Mouse (Mus musculus): Measurements from ENCODE around the gene Kazn. TPM values are rescaled to one million over a fixed set of nuclear protein-coding genes. Genes with fewer than 3 reads are reported as not detected.

Kazn gene
- polyA plus RNA-seq, 1 experiment: 17.0 TPM

DNA sequence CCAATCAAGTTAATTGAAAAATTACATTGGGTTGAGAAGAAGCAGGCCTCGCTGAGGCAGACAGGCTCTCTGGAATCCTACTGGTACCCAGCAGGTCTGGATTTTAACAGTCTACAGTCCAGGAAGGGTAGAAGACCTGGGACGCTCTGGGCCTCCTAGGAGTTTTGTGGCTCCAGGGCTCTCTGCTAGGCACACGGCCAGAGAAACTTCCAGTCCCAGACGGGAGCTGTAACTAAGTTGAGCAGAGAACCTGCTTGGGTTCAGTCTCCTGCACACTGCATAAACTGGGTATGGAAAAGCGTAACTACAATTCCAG is 17.5 kb downstream of the Kazn start:
- Histone ChIP-seq H3K36me3 (ENCODE audit: control insufficient read depth, insufficient read depth, low read length) (no peaks in the 10 kb centered on the region), H3K4me3 (ENCODE audit: control insufficient read depth, insufficient read depth, low read length) (no peak overlapping the region), H3K4me1 (replicated peaks; ENCODE audit: control insufficient read depth, insufficient read depth, low read length) (no peaks in the 10 kb centered on the region), H3K27me3 (ENCODE audit: control insufficient read depth, insufficient read depth, low read length) (no peaks in the 10 kb centered on the region), H3K27ac (ENCODE audit: control insufficient read depth, insufficient read depth, low read length) (no peak overlapping the region)
- no peak for DNase-seq
- no peak for TF ChIP-seq CTCF (IDR thresholded peaks at IDR 0.05; ENCODE audit: borderline replicate concordance, control insufficient read depth, extremely low read depth, insufficient read depth, low read length, poor library complexity)
- TF ChIP-seq POLR2A (IDR thresholded peaks at IDR 0.05; ENCODE audit: control insufficient read depth, extremely low read depth, insufficient read depth, low read length, poor library complexity): no peak
- WGBS: 97% methylated on average over 5 of the region's 5 CpGs

DNA sequence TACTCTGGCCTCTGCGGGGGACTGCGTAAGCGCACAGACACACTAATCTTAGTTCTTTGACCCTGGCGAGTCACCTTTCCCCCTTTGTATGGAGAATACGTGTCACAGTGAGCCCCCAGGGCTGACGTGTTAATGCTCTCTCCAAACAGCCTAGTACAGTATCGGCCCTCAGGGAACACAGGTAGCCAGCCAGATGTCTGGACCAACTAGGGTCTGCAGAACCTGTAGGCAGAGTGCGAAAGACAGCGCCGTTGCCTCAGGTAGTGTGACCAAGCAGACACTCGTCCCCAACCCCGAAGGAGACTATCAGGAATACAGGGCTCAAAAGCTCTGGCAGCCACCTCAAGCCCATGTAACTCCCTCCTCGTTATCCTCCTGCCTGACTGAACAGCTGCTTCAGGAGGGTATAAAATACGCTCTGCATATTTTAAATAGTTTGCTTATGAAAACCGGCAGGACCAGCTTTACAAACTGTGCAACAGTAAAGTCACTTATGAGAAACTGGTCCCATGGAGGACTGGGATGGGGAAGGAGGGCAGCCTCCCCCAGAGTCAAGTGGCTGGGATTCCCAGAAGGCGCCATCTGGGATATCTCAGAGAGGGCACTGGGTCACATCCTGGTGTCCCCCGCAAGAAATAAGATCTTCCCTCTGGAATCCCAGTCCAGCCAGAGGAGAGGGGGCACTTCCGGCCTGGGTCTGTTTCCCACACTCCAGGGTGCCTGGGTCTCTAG is 18.0 kb downstream of the Kazn start:
- no peak for TF ChIP-seq POLR2A (IDR thresholded peaks at IDR 0.05; ENCODE audit: control insufficient read depth, extremely low read depth, insufficient read depth, low read length, poor library complexity)
- no peak for TF ChIP-seq CTCF (IDR thresholded peaks at IDR 0.05; ENCODE audit: borderline replicate concordance, control insufficient read depth, extremely low read depth, insufficient read depth, low read length, poor library complexity)
- 92% methylated on average over 18 of the region's 18 CpGs for WGBS
- Histone ChIP-seq H3K36me3 (ENCODE audit: control insufficient read depth, insufficient read depth, low read length) (no peaks in the 10 kb centered on the region), H3K27me3 (ENCODE audit: control insufficient read depth, insufficient read depth, low read length) (no peaks in the 10 kb centered on the region), H3K4me1 (replicated peaks; ENCODE audit: control insufficient read depth, insufficient read depth, low read length) (no peaks in the 10 kb centered on the region), H3K4me3 (ENCODE audit: control insufficient read depth, insufficient read depth, low read length) (no peak overlapping the region), H3K27ac (ENCODE audit: control insufficient read depth, insufficient read depth, low read length) (no peak overlapping the region)
- no peak for DNase-seq

DNA sequence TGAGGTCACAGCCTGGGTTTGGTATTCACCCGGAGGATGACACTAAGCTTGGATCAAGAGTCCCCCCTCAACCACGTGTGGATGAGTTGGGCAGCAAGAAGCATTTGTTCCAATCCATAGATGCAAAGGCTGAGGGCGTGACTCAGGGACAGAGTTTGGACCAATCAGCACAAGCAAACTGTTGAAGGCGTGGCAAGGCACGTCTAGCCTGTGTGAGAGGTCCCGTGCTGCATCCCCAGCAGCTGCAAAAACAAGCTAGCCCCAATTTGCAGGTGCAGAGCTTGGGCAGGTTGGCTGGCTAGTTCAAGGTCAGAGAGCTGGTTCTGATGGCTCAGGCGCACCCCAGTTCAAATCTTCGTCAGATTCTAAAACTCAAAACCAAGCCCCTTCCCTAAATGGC is 20.2 kb downstream of the Kazn start:
- TF ChIP-seq CTCF (IDR thresholded peaks at IDR 0.05; ENCODE audit: borderline replicate concordance, control insufficient read depth, extremely low read depth, insufficient read depth, low read length, poor library complexity) (no peak), POLR2A (IDR thresholded peaks at IDR 0.05; ENCODE audit: control insufficient read depth, extremely low read depth, insufficient read depth, low read length, poor library complexity) (no peak)
- Histone ChIP-seq H3K27ac (ENCODE audit: control insufficient read depth, insufficient read depth, low read length) (no peak overlapping the region), H3K27me3 (ENCODE audit: control insufficient read depth, insufficient read depth, low read length) (no peaks in the 10 kb centered on the region), H3K36me3 (ENCODE audit: control insufficient read depth, insufficient read depth, low read length) (no peaks in the 10 kb centered on the region), H3K4me3 (ENCODE audit: control insufficient read depth, insufficient read depth, low read length) (no peak overlapping the region), H3K4me1 (replicated peaks; ENCODE audit: control insufficient read depth, insufficient read depth, low read length) (no peaks in the 10 kb centered on the region)
- no peak for DNase-seq
- 85% methylated on average over 8 of the region's 8 CpGs for WGBS

DNA sequence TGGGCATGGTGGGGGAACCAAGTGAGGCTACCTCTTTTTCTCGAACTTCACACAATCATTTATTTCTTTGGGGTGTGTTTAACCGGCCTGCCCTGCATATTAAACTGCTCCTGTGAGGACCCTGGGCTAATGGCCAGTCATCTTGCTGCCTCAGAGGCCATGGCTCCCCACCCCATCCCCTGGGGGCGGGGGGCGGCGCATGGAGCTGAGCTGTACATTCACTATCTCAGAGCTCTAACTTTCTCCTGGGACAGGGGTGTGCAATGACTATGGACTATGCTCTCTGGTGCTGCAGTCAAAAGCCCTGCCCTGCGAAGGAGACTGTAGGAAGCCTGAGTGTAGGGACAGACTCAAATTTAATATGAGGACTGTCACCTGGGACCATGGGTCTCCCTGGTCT is 22.2 kb downstream of the Kazn start:
- H3K4me3 ChIP-seq (ENCODE audit: control insufficient read depth, insufficient read depth, low read length): no peak overlapping the region
- 96% methylated on average over 6 of the region's 6 CpGs for WGBS
- H3K27me3 ChIP-seq (ENCODE audit: control insufficient read depth, insufficient read depth, low read length): no peaks in the 10 kb centered on the region
- H3K36me3 ChIP-seq (ENCODE audit: control insufficient read depth, insufficient read depth, low read length): no peaks in the 10 kb centered on the region
- DNase-seq: no peak
- no peak overlapping the region for H3K27ac ChIP-seq (ENCODE audit: control insufficient read depth, insufficient read depth, low read length)
- TF ChIP-seq POLR2A (IDR thresholded peaks at IDR 0.05; ENCODE audit: control insufficient read depth, extremely low read depth, insufficient read depth, low read length, poor library complexity) (no peak), CTCF (IDR thresholded peaks at IDR 0.05; ENCODE audit: borderline replicate concordance, control insufficient read depth, extremely low read depth, insufficient read depth, low read length, poor library complexity) (no peak)
- no peaks in the 10 kb centered on the region for H3K4me1 ChIP-seq (replicated peaks; ENCODE audit: control insufficient read depth, insufficient read depth, low read length)

DNA sequence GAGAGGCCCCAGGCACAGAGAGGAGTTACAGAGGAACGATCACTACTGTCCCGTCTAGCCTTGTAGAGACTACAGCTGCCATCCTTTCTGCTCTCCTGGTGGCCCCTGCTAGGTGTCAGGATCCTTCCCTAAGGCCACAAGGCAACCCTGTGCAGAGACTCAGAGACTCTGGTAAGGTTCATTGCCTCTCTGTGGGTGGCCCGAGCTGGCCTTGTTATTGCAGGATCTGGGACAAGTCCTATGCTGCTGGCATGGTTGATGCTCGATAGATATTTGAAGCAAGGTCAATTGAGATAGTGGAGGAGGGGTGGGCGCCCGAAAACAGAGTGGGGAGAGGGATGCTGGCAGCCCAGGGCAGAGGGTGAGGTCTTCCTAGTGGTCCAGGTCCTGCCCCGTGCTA is 23.4 kb downstream of the Kazn start:
- H3K4me1 ChIP-seq (replicated peaks; ENCODE audit: control insufficient read depth, insufficient read depth, low read length): no peaks in the 10 kb centered on the region
- no peak for DNase-seq
- H3K4me3 ChIP-seq (ENCODE audit: control insufficient read depth, insufficient read depth, low read length): no peak overlapping the region

DNA sequence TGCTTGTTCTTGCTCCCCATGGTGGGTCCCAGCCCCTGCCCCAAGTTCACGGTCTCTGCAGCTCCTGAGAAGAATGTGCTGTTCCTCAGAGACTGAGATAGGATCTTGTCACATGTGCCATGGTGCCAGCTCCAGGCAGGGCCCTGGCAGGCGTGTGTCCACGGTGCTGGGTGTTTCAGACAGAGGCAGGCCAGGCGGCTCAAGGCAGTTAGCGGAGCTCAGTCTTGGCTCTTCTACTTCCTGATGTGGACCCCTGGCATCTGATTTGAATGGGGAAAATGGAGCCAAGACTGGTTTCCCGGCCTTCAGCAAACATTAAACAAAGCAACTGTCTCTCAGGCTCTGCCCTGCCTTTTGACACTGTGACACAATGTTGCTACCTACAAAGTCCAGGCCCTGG is 24.7 kb downstream of the Kazn start:
- no peak overlapping the region for H3K4me3 ChIP-seq (ENCODE audit: control insufficient read depth, insufficient read depth, low read length)
- H3K27ac ChIP-seq (ENCODE audit: control insufficient read depth, insufficient read depth, low read length): no peak overlapping the region
- DNase-seq: no peak
- WGBS: 88% methylated on average over 6 of the region's 6 CpGs
- H3K27me3 ChIP-seq (ENCODE audit: control insufficient read depth, insufficient read depth, low read length): no peaks in the 10 kb centered on the region
- no peaks in the 10 kb centered on the region for H3K36me3 ChIP-seq (ENCODE audit: control insufficient read depth, insufficient read depth, low read length)
- TF ChIP-seq POLR2A (IDR thresholded peaks at IDR 0.05; ENCODE audit: control insufficient read depth, extremely low read depth, insufficient read depth, low read length, poor library complexity): no peak
- TF ChIP-seq CTCF (IDR thresholded peaks at IDR 0.05; ENCODE audit: borderline replicate concordance, control insufficient read depth, extremely low read depth, insufficient read depth, low read length, poor library complexity): no peak
- no peaks in the 10 kb centered on the region; the same call in 1 of the 2 replicates for H3K4me1 ChIP-seq (replicated peaks; ENCODE audit: control insufficient read depth, insufficient read depth, low read length)

More for the DNA sequence above, 23.4 kb downstream of the Kazn start:
- Histone ChIP-seq H3K27me3 (ENCODE audit: control insufficient read depth, insufficient read depth, low read length) (no peaks in the 10 kb centered on the region), H3K36me3 (ENCODE audit: control insufficient read depth, insufficient read depth, low read length) (no peaks in the 10 kb centered on the region), H3K27ac (ENCODE audit: control insufficient read depth, insufficient read depth, low read length) (no peak overlapping the region)
- 97% methylated on average over 7 of the region's 7 CpGs for WGBS
- TF ChIP-seq CTCF (IDR thresholded peaks at IDR 0.05; ENCODE audit: borderline replicate concordance, control insufficient read depth, extremely low read depth, insufficient read depth, low read length, poor library complexity) (no peak), POLR2A (IDR thresholded peaks at IDR 0.05; ENCODE audit: control insufficient read depth, extremely low read depth, insufficient read depth, low read length, poor library complexity) (no peak)

DNA sequence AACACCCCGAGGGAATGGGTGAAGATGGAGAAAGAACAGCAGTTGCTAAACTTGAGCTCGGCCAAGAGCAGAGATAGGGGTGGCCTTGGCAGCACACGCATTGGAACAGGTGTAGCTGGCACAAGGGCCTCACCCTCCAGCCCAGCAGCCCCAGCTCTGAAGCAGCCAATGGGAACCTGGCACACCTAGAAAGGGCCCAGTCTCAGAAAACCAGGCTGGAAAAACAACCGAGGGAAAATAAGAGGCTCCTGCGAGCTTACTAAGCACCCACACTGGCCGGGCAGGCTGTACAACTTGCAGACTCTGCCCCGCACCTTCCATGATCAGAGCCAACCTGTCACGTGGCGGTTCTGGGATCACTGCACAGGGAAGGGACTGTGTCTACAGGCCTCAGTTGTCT is 26.8 kb downstream of the Kazn start:
- WGBS: 89% methylated on average over 9 of the region's 9 CpGs
- no peak for TF ChIP-seq CTCF (IDR thresholded peaks at IDR 0.05; ENCODE audit: borderline replicate concordance, control insufficient read depth, extremely low read depth, insufficient read depth, low read length, poor library complexity)
- no peak for TF ChIP-seq POLR2A (IDR thresholded peaks at IDR 0.05; ENCODE audit: control insufficient read depth, extremely low read depth, insufficient read depth, low read length, poor library complexity)
- no peaks in the 10 kb centered on the region for H3K27me3 ChIP-seq (ENCODE audit: control insufficient read depth, insufficient read depth, low read length)
- no peak overlapping the region for H3K4me3 ChIP-seq (ENCODE audit: control insufficient read depth, insufficient read depth, low read length)
- no peak overlapping the region for H3K27ac ChIP-seq (ENCODE audit: control insufficient read depth, insufficient read depth, low read length)
- DNase-seq: no peak
- H3K4me1 ChIP-seq (replicated peaks; ENCODE audit: control insufficient read depth, insufficient read depth, low read length): no peaks in the 10 kb centered on the region; the same call in 1 of the 2 replicates
- H3K36me3 ChIP-seq (ENCODE audit: control insufficient read depth, insufficient read depth, low read length): no peaks in the 10 kb centered on the region
